Mouse (Mus musculus) lung, postnatal 25 days (tissue): Measurements from ENCODE around the gene Uxs1.
A peak's percentile ranks its signal among the peaks of the same experiment; 100 is the strongest.

ENCODE experiments used
- DNase-seq: peaks from one replicate; pipeline ENCODE4 v3.0.0; 2022; ENCODE audit warnings: low spot score

The Uxs1 gene

DNA sequence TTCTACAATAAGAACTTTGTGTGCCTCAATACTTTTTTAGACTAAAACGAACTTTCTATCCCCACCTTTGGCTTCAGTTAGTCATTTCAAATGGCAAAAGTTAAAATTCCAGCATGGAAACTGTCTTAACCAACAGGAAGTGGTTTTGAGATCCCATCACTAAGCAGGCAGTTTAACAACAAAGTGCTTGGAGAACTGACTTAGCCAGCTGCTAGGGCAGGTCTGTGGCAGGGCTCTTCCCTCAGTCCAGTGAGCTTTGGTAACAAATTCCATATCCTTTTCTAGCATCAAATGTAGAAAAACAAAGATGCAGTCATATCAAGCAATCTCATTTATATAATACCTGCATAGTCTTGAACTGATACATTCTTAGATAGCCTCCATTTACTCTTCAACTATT is 105.1 kb downstream of the Uxs1 start:
- DNase-seq: no peak

DNA sequence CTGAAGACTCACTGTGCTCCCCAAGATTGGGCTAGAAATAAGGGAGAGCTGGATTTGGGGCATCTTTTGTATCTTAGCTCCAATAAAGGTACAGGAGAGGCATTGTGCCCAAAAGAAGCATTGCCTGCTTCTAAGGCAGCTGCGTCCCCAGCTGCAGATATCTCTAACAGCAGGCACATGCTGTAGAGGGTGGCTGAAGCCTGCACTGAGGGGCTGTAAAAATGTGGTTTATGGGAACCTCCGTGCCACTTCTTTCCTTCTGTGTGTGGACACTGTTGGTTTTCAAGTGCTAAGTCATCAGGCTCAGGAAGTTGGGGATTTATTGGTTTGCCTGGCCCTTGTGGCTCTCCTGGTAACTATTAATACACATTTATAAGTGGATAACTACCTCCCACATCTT is 108.8 kb downstream of the Uxs1 start:
- DNase-seq: no peak

DNA sequence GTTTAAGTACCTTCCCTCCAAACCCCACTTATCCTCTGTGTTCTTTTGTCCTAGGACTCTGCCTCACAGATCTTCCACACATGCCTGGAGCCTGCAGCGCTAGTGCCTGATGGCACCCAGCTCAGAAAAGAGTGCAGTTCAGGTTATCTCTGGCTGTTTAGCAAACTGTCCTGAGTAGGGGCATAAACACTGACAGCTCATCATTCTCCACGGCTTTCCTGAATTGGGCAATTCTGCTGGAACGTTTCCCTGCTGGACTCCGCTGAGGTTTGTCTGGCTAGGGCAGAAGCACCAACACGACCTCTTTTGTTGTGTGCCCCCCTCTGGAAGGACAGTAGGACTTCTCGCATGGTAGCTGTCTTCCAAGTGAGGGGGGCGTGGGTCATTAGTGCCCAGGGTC is 109.6 kb downstream of the Uxs1 start:
- peak; percentile 37 for DNase-seq

DNA sequence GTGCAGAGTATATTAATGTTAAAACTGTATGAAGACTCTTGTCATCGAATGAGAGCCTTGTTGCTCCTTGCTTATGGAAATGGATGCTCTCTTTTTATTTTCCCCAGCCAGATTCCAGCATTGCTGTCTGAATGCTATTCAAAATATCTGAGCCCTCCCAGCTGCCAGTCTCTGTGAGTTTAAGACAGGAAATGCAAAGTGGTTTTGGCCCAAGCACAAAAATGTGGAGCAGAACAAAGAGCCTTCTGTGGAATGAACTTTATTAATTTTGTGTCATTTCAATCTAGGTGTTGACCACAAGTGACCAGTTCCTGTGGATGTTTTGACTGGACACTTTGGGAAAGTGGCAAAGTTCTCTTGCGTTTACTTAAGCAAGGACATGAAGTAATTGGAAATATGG is 112.8 kb downstream of the Uxs1 start:
- DNase-seq: peak; percentile 35

DNA sequence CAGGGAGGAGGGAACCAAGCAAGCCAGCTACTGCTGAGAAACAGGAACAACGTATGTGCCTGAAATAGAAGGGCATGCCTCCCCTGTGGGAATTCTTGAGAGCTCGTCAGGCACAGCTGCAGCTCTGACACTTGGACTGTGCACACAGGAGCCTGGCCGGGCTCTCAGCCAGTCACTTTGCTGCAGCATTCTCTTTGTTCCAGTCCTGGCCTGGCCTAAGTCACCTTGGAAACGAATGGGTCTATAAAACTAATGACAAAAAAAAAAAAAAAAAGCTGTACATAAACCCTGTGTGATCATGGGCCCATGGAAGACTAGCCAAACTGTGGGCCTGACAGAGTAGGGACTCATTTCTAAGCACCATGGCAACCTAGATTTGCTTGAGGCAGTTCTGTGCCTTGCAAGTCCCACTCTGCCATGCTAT is 129.0 kb downstream of the Uxs1 start:
- DNase-seq: no peak
